30 mouse cellular contexts compared by ENCODE assay signal in the genomic region with DNA sequence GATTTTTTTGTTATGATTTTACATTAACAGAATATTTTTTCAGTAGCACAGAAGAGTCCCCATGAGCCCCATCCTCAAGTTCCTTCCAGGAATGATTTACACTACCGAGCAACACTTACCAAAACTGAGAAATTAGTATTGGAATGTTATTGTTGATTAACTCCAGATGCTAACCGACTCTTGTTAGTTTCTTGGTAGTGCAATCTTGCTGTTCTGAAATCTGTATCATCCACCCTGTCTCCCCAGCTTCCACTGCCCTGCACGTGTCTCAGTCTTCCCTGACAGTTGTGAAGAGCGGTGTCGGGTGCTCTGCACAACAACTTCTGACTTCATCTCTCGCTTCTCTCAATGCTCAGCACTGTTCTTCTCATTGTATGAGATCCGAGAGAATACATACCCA.
DNase-seq lines count a peak whose midpoint lies in the region; ATAC-seq and TF ChIP-seq lines count a peak whose summit lies in the region.
"Had no signal": no experiment of that assay in that cellular context is flagged by ENCODE, and none has a peak within 500 bp of the region (broad histone marks: within the 10 kb centered on the region; RNA-seq: fewer than 3 reads in every experiment).

No protein-coding gene starts in this region.

- DNase-seq in heart, adult 11 months = peak; percentile 49
- peak; percentile 18 for DNase-seq in lung, postnatal 0 days (ENCODE audit: low spot score)
- DNase-seq in lung, adult 2 months = no peak
- peak; percentile 45 for DNase-seq in embryonic facial prominence, embryonic 14.5 days (ENCODE audit: low spot score)
- no peak for DNase-seq in layer of hippocampus, postnatal 14 days (ENCODE audit: low spot score in 2 of 2)
- DNase-seq in ovary, postnatal 36 days (ENCODE audit: low spot score) = no peak
- DNase-seq: adrenal gland, adult 8-10 months; adrenal gland, postnatal 25 days; B cell, adult 2 months; cerebellum, adult 11-12 months; cerebellum, adult 8-10 months; cerebellum, postnatal 10 days; cerebellum, postnatal 36 days; embryo, embryonic 11 days; gastrocnemius, postnatal 10 days; gastrocnemius, postnatal 36 days; heart, postnatal 10 days; heart, postnatal 36 days had no signal

- no peak overlapping the region for H3K27ac ChIP-seq in heart, embryonic 11.5 days (ENCODE audit: low read depth, low read length)
- no peak overlapping the region for H3K27ac ChIP-seq in lung, postnatal 0 days (ENCODE audit: low read length)
- H3K27ac ChIP-seq in embryonic facial prominence, embryonic 14.5 days (replicated peaks; ENCODE audit: low read depth, low read length) = no peak overlapping the region
- H3K27ac ChIP-seq: embryonic facial prominence, embryonic 12.5 days; forebrain, embryonic 10.5 days; forebrain, embryonic 13.5 days; heart, embryonic 15.5 days; hindbrain, embryonic 10.5 days; hindbrain, embryonic 13.5 days had no signal

- H3K36me3 ChIP-seq in heart, embryonic 11.5 days (ENCODE audit: control insufficient read depth, insufficient read depth, low read length) = no peaks in the 10 kb centered on the region
- H3K36me3 ChIP-seq in lung, postnatal 0 days (ENCODE audit: insufficient read depth, low read length) = no peaks in the 10 kb centered on the region
- no peaks in the 10 kb centered on the region for H3K36me3 ChIP-seq in embryonic facial prominence, embryonic 14.5 days (ENCODE audit: control insufficient read depth, insufficient read depth, low read length)
- H3K36me3 ChIP-seq: embryonic facial prominence, embryonic 12.5 days; forebrain, embryonic 10.5 days; G1E; heart, embryonic 12.5 days; heart, embryonic 15.5 days; hindbrain, embryonic 10.5 days; hindbrain, embryonic 13.5 days had no signal

- no peak for TF ChIP-seq POLR2A in lung, adult 2 months (IDR thresholded peaks at IDR 0.05; ENCODE audit: borderline replicate concordance, extremely low read depth, low read depth, low read length)

- no peak overlapping the region for H3K4me3 ChIP-seq in heart, embryonic 11.5 days (ENCODE audit: low read depth, low read length)
- H3K4me3 ChIP-seq in lung, postnatal 0 days (ENCODE audit: low read depth, low read length) = no peak overlapping the region
- H3K4me3 ChIP-seq in lung, adult 2 months (replicated peaks; ENCODE audit: extremely low read depth, low read depth, low read length) = no peak overlapping the region
- H3K4me3 ChIP-seq in embryonic facial prominence, embryonic 14.5 days (ENCODE audit: low read depth, low read length) = no peak overlapping the region
- H3K4me3 ChIP-seq: embryonic facial prominence, embryonic 12.5 days; forebrain, embryonic 10.5 days; forebrain, embryonic 13.5 days; heart, embryonic 12.5 days; heart, embryonic 15.5 days; hindbrain, embryonic 10.5 days; hindbrain, embryonic 13.5 days had no signal

- 80% methylated on average over 7 of the region's 7 CpGs for WGBS in heart, embryonic 11.5 days (ENCODE audit: insufficient replicate concordance)
- WGBS in lung, postnatal 0 days = 77% methylated on average over 7 of the region's 7 CpGs
- WGBS in lung, adult 2 months = 87% methylated on average over 7 of the region's 7 CpGs
- 47% methylated on average over 7 of the region's 7 CpGs for WGBS in embryonic facial prominence, embryonic 14.5 days

- TF ChIP-seq EP300 in lung, postnatal 0 days (IDR thresholded peaks at IDR 0.05) = no peak

- ATAC-seq in heart, embryonic 11.5 days (replicated peaks; ENCODE audit: insufficient number of reproducible peaks, low FRiP score, low TSS enrichment) = no peak
- no peak for ATAC-seq in lung, postnatal 0 days
- ATAC-seq in embryonic facial prominence, embryonic 14.5 days (ENCODE audit: low read depth) = no peak
- ATAC-seq: forebrain, embryonic 13.5 days; forebrain, embryonic 16.5 days; hindbrain, embryonic 16.5 days had no signal

- no peaks in the 10 kb centered on the region for H3K4me1 ChIP-seq in heart, embryonic 11.5 days (ENCODE audit: control insufficient read depth, insufficient read depth, low read length)
- no peaks in the 10 kb centered on the region for H3K4me1 ChIP-seq in lung, postnatal 0 days (ENCODE audit: insufficient read depth, low read depth, low read length)
- no peaks in the 10 kb centered on the region for H3K4me1 ChIP-seq in lung, adult 2 months (ENCODE audit: control insufficient read depth, insufficient read depth, low read length)
- H3K4me1 ChIP-seq in embryonic facial prominence, embryonic 14.5 days (ENCODE audit: control insufficient read depth, insufficient read depth, low read length) = no peaks in the 10 kb centered on the region
- H3K4me1 ChIP-seq: forebrain, embryonic 13.5 days; hindbrain, embryonic 13.5 days had no signal

- H3K4me2 ChIP-seq in heart, embryonic 11.5 days = no peak overlapping the region
- no peak overlapping the region for H3K4me2 ChIP-seq in lung, postnatal 0 days (replicated peaks; ENCODE audit: low read depth, low read length)
- no peak overlapping the region for H3K4me2 ChIP-seq in embryonic facial prominence, embryonic 14.5 days (ENCODE audit: low read depth, low read length)
- H3K4me2 ChIP-seq: embryonic facial prominence, embryonic 12.5 days; forebrain, embryonic 13.5 days; heart, embryonic 12.5 days; heart, embryonic 15.5 days; hindbrain, embryonic 13.5 days had no signal

- TF ChIP-seq CTCF in lung, postnatal 0 days (IDR thresholded peaks at IDR 0.05) = no peak
- TF ChIP-seq CTCF in lung, adult 2 months (IDR thresholded peaks at IDR 0.05; ENCODE audit: insufficient read depth, low read length) = no peak

- no peak overlapping the region for H3K9ac ChIP-seq in heart, embryonic 11.5 days (ENCODE audit: low read depth, low read length)
- H3K9ac ChIP-seq in lung, postnatal 0 days (replicated peaks; ENCODE audit: low read depth) = no peak overlapping the region
- H3K9ac ChIP-seq in embryonic facial prominence, embryonic 14.5 days (ENCODE audit: low read depth, low read length) = no peak overlapping the region
- H3K9ac ChIP-seq: embryonic facial prominence, embryonic 12.5 days; forebrain, embryonic 13.5 days; heart, embryonic 12.5 days; heart, embryonic 15.5 days; hindbrain, embryonic 13.5 days had no signal

- no peaks in the 10 kb centered on the region for H3K27me3 ChIP-seq in heart, embryonic 11.5 days (ENCODE audit: control insufficient read depth, insufficient read depth, low read length)
- no peaks in the 10 kb centered on the region for H3K27me3 ChIP-seq in lung, postnatal 0 days (replicated peaks; ENCODE audit: insufficient read depth, low read length)
- H3K27me3 ChIP-seq in embryonic facial prominence, embryonic 14.5 days (replicated peaks; ENCODE audit: control insufficient read depth, insufficient read depth, low read length) = no peaks in the 10 kb centered on the region
- H3K27me3 ChIP-seq: CH12.LX; embryonic facial prominence, embryonic 12.5 days; forebrain, embryonic 13.5 days; heart, embryonic 12.5 days; heart, embryonic 15.5 days; hindbrain, embryonic 13.5 days had no signal

- no peaks in the 10 kb centered on the region for H3K9me3 ChIP-seq in heart, embryonic 11.5 days (replicated peaks; ENCODE audit: control insufficient read depth, low read length)
- no peaks in the 10 kb centered on the region for H3K9me3 ChIP-seq in lung, postnatal 0 days (ENCODE audit: low read length)
- H3K9me3 ChIP-seq in embryonic facial prominence, embryonic 14.5 days (ENCODE audit: control insufficient read depth, low read length) = no peaks in the 10 kb centered on the region
- H3K9me3 ChIP-seq: embryonic facial prominence, embryonic 12.5 days; forebrain, embryonic 10.5 days; forebrain, embryonic 13.5 days; G1E; heart, embryonic 12.5 days; heart, embryonic 15.5 days; hindbrain, embryonic 10.5 days; hindbrain, embryonic 13.5 days had no signal

Comparison
In these comparisons a context has a peak if more than half of its experiments do, and no peak if none do; other contexts are left out.
1. DNase-seq: peak in heart, adult 11 months (single experiment), lung, postnatal 0 days (single experiment) and embryonic facial prominence, embryonic 14.5 days (single experiment); none in lung, adult 2 months (single experiment), layer of hippocampus, postnatal 14 days (0 of 2) and ovary, postnatal 36 days (single experiment).